Mouse (Mus musculus) megakaryocyte, embryonic 14.5 days (primary cell): ENCODE measurements around the gene Aggf1.

ENCODE experiments used
- FLI1 ChIP-seq: IDR thresholded peaks from 2 replicates; pipeline ENCODE4 v1.6.1; 2012; ENCODE audit warnings: low read length, inconsistent platforms, mixed read lengths
- GATA1 ChIP-seq: IDR thresholded peaks from 3 replicates; pipeline ENCODE4 v1.6.1; 2012; ENCODE audit warnings: mixed read lengths, low read length, inconsistent platforms, borderline replicate concordance

DNA sequence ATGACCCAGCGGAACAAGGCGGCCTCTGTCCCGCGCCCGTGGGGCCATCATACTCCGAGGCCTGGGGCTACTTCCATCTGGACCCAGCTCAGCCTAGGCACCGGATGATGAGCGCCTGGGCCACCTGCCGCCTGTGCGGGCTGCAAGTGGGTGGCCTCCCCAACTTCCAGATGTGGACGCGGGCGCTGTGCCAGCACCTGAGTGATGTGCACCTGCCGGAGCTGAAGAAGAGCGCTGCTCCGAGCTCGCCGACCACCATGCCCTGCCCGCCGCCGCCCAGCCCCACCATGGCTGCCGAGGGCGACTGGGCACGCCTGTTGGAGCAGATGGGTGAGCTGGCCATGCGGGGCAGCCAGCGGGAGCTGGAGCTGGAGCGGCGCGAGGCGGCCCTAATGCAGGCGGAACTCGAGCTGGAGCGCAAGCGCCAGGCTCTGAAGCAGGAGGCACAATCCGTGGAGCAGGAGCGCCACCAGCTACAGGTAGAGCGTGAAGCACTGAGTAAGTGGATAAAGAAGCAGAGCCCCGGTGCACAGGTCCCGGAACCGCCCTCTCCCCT, 39.0 kb downstream of the Aggf1 start:
- TF ChIP-seq GATA1 (no peak), FLI1 (no peak)
